Mouse (Mus musculus) thymus, postnatal 14 days (tissue): ENCODE measurements around the gene 1700037H04Rik.

ENCODE experiments used
- DNase-seq: peaks from one replicate; pipeline ENCODE4 v3.0.0; 2021

The 1700037H04Rik gene

DNA sequence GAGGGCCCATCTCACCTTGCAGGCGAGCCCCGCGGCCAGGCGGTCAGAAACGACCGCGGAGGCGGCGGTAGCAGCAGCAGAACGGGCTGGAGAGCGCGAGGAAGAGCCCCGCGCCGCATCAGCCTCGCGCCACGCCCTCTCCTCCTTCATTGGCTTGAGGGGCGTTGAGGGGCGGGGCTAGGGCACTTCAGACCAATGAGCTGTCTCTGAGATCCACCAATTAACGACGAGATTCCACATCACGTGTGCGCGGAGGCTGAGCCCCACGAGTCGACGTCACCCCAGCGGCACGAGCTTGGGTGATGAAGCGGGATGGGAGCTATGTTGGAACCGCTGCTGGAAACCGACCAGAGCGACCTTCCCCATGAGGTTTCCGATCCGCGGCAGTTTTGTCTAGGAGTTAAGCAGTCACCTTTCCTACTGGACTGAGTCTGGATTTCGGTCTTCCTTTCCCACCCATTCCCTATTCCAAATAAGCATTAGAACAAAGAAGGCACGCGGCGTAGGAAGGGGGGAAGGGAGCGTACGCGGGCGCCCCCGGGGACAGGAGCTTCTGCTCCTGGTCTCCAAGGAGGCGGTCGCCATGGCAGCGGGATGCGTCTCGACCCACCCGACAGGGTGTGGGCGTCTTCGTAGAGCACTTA is at the start of gene 1700037H04Rik:
TSS of gene 1700037H04Rik (minus strand) at position 144 of the 644 bp plus-strand sequence.
- peak; percentile 97 for DNase-seq

DNA sequence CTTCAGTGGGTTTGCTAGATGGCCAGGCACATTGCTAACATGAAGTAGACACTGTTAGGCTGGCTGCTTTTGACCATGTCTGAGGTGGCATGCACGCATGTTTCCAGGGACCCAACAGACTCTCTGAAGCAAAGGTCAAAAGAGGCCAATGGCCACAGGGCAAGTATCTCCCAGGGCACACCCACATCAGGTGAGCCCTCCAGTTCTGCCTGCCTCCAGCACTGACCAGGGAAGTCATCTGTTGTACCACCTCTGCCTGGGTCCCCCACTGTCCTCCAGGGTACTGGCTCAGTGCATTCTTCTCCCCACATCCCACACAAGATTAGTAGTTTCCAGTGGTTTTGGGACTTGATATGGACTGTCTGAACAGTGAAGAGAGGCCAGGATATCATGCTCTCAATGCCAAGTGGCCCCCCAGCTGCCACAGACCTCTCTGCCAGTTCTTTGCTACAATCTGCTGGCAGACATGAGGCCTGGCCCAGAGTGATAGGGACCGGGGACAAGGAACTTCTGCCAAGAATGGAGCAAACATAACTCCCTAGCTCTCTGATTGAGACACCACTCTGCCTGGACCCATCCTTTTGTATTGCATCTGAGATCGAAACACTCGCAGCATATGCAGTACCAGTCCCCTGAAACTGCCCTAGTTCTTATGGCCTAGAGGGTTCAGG is 49.4 kb upstream of the 1700037H04Rik start:
- no peak for DNase-seq

DNA sequence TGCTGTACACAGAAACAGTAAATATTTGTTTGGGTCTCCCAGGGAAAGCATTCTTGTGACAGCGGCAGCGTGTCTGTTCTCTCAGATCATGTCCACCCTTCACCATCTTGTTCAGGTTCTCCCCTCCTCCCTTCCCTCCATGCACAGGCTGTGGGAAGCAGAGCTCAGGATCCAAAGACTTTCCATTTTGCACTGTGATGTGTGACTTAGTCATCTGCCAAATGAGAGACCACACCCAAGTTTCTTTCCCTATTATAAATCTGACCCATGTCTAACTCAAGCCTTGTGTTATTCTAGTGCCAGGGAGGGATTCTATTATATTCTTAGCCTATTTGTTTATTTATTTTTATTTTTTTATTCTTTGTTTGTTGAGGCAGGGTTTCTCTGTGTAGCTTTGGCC is 48.5 kb upstream of the 1700037H04Rik start:
- DNase-seq: no peak

DNA sequence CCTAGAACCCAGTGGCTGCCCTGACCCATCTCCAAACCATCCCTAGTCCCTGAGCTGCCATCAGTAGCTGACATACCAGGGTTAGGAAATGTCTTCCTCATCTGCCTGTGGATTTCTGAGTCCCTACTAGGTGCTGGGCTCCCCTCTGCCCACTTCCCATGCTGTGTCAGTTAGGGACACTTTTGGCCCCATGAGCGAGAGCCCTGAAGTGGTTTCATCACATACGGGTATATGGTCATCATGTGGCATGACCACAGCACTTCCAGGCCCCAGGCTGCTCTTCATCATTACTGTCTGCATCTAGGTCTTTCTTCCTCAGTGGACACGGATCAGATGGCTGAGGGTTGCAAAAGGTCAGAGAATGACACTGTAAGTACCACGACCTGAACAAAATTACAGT is 46.9 kb upstream of the 1700037H04Rik start, which contains the start of gene Ap5s1:
TSS of gene Ap5s1 (plus strand) at position 301 of the 400 bp plus-strand sequence.
- no peak for DNase-seq

DNA sequence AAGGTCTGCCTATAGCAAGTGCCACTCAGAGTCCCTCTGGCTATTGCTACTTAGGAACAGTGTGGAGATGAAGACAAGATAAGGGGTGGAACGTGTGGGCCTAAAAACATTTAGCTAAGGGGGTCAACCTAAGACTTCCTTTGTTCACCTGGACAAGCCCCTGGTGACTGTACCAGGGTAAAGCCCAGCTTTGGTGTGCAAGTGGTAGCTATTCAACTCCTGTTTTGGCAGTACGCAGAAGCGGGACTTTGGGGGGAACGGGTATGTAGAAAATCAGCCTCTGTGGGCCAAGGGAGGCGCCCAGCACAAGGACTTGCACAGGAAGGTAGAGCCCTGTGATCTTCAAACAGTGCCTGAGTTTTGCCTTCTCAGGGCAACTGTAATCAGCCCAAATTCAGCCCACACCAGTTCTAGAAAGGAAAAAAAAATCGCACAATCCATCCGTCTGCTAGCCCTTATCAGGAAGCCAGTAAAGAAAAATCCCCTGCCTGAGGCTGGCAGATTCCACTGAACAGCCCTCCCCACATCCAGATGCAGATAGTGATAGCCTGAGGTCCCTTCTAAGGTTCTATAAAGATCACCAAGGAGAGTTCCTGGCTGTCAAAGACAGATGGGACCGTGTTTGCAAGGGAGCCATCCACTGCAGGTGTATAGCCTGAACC is 45.8 kb upstream of the 1700037H04Rik start:
- DNase-seq: no peak

DNA sequence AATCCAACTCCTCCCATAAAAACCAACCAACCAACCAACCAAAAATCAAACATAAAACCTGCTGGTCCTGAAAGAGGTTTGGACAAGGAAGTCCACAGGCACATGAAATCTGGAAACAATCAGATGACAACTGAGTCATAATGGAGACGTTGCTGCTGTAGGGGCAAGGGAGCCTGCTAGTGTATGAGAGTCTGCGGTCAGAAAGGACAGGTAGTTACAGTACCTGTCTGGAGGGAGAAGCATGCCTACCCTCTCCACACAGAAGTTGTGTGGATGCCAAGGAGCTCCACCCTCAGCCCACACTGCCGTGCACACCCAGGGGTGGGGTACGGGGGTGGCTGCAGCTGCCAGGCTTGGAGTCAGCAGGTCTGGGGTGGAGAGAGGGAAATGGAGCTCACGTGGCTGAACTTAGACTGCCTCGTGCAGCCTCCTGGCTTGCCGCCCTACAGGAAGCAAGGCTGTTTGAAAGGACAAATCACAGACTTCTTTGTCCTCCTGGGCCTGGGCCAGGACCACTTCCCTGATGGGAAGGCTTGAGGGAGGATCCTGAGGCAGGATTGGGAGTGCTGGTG is 44.6 kb upstream of the 1700037H04Rik start:
- peak; percentile 28 for DNase-seq

DNA sequence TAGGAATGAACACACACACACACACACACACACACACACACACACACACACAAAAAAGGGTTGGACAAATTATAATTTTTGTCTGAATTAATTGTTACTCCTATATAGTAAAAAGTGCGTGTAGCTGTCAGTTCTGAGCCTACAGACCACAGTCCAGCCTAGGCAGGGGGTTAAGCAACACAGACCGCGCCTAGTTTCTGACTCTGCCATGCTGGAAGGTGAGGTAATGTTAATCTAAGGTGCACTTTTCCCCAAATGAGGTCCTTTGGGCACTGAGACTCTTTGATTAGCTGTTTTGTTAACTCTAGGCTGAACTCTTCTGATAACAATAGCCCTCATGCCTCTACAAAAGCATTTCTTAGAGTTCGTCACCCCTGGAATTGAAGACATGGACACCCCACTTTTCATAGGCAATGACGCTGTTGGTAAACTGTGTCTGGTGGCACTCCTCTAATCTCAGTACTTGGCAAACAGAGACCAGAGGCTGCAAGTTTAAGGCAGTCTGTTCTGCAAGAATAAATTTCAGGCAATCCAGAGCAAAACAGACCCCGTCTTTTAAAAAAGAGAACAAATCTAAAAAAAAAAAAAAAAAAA is 44.0 kb upstream of the 1700037H04Rik start:
- DNase-seq: no peak

DNA sequence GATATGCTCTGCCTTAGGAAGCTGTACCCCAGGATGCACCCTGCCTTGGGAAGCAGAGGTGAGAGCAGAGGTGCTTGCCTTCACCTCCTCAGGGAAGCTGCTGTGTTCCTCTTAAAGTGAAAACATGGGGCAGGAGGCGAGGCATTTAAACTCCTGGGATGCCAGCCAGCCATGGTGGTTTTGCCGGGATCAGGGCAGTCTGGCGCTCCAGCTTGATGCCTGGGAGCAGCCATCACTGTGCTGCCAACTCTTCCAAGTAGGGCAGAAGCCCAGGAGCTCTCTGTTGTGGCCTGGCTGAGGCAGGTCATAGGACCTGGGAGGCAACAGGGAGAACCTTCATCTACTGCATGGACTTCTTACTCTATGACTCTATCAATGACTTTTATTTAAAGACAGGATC is 41.4 kb upstream of the 1700037H04Rik start:
- no peak for DNase-seq

DNA sequence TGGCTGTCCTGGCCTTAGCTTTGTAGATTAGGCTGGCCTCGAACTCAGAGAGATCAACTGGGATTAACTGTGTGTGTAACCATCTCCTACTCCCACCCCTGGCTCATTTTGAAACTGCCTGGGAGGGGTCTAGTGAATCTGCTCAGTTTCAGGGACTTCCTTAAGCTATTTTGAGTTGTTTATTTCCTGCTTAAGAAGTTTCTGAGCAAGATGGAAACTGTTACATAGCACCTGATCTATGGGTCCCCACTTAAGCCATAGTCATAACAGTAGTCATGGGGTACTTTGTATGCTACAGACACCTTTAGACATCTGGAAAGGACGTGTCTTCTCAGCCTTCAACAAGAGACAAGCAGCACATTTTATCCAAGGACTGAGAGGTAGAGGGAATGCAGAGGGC is 40.8 kb upstream of the 1700037H04Rik start:
- DNase-seq: no peak

DNA sequence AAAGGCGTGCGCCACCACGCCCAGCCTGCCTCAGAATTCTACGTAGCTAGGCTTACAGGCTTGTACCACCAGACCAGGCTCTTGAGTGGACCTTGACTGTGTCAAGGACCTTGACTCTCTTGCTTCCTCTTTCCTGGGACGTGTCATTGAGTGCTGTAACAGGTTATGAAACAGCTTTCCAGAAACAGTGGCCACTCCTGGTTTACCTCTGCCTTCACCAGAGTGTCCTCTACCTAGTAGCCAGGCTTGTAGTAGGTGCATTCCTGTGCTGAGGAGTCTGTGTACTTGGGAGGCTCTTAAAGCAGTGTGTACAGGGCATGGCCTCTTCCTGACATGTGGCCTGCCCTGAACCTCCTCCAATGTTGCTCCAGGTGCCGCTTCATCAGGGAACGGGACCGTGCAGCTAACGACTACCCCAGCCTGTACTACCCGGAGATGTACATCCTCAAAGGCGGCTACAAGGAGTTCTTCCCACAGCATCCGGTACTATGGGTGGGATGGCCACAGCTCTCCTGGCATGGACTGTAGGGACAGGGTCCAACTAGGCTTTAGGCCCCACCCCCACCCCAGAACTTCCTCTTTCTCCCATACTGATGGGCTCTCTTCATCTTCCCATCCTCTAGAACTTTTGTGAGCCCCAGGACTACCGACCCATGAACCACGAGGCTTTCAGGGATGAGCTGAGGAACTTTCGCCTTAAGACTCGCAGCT is 36.9 kb upstream of the 1700037H04Rik start:
- no peak for DNase-seq

DNA sequence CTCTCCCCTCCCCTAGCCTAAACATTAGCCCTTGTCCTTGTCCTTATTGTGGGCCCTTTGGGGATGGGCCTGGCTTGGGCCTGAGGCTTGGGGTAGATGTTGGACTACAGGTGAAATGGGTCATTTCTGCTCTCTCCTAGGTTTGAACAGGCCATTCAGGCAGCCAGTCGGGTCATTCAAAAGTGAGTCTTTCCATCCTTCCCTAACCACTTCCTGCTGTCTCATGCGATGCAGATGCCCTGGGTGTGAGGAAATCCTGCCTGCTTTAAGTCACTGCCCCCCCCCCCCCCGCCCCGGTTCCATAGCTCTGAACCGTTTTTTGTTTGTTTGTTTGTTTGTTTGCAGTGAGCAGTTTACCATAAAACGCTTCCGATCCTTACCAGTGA is 31.1 kb upstream of the 1700037H04Rik start:
- DNase-seq: peak; percentile 15

DNA sequence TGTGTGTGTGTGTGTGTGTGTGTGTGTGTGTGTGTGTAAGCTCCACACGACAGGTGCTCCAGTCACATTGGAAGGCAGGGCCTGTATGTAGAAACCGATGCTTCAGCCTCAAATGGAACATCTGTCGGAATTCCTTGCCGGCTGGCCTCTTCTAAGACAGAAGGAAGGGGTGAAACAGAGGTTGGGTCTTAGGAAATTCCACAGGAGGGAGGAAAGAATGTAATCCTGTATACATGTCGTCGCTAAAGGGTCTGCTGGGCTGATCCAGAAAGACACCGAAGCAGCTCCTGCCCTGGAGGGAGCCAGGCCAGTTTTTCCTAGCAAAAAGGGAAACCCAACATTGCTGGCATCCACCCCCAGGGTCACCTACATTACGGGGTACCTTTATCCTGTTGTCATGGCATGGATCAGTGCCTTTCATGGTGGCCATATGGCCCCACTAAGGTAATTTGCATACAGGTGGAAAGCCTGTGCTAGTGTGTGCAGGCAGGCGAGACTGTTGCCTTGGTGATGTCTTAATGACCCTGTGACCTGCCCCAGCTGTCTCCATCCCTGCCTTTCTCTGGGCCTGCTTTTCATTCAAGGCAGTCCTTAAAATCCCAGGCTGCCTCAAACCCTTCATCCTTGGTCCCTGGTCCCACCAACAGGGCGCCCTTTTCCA is 30.6 kb upstream of the 1700037H04Rik start:
- peak; percentile 17 for DNase-seq

DNA sequence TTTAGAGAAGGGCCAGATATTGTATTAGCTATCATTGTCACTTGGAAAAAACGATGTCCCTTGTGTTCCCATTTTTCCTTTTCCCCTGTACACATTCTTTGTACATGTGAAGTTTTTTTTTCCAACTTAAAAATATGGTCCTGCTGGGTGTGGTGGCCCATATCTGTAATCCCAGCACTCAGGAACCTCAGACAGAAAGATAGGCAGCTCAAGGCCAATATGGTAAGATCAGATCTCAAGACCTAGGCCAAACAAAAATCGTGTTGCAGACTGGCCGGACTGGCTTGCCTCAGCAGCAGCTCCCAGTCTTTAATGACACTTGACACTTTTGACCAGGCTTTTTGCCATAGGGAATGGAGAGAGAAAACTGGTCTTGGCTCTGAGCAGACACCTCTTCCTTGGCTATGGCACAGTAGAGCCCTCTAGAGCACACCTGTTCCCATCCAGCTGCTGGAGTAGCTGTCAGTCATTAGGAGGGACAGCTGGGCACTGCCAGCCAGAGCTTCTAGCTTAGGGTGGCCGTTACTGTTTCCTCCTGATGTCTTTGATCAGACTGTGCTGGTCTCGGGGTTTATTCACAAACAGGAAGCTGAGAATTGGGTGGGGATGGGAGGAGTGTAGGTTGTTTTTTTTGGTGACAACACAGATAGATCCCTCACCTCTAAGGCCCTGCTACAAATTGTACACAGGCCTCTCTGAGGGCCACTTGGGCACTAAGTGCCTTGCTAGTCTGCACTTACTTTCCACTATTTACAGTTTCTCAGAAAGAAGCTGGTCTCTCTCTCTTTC is 29.8 kb upstream of the 1700037H04Rik start:
- DNase-seq: peak; percentile 23

DNA sequence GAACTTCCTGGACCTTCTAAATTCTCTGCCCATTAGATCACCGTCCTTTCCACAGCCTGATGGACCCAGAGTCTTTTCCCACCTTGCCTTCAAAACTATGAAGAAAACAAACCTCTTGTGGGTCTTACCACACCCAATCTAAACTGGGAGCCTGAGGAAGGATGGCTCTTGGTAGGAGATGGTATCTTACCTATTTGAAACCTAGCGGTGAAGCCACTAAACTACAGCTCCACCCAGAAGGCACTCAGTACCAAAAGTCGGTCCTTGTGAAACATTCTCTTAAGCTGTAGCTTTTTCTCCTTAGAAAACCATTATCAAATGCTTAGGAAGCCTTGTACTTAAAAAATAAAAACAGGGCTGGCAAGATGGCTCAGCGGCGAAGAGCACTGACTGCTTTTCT is 28.4 kb upstream of the 1700037H04Rik start:
- DNase-seq: peak; percentile 26

DNA sequence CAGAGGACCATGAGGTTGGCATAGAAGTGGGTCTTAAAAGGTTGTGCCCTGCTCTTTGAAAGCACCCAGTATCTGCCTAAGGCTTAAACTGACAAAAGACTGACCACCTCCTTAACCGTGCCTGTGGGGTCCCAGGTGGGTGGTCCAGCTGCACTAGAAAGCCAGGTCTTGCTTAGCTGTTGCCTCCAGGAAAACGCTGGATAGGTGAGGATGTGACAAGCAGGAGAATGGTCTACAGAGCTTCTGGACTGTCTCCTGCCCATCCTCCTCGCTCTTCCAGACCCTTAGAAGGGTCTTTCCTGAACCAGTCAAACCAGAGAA is 27.7 kb upstream of the 1700037H04Rik start:
- DNase-seq: no peak

DNA sequence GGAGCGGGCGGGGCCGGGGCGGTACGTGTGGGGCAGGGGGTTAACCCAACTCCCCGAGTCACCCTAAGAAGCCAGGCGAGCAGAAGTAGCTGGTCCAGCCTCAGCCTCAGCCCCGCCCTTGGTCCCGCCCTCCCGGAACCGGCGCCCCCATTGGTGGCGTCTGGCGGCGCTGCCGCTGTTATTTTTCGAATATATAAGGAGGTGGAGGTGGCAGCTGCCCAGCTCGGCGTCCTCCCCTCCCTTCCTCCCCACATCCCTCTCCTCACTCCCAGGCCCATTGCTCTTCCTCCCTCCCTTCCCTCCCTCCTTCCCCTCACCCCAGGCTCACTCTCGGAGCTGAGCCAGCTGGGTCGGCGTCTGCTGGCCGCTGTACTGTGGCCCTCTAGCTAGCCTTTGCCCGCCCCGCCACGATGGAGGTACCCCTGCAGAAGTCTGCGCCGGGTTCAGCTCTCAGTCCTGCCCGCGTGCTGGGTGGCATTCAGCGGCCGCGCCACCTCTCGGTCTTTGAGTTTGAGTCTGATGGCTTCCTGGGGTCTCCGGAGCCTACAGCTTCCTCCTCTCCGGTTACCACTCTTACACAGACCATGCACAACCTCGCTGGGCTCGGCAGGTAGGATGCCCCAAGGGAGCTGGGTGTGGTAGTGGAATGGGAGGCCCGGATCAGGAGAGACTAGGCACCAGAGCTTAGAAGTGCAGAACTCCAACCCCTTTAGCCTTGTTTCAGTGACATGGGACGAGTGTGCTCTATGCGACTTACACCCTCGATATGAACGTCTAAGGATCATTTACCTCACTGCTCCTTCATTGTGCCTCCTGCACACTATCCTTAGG is 27.1 kb upstream of the 1700037H04Rik start, which contains the start of the genes Cdc25b and Spef1:
TSS of gene Cdc25b (plus strand) at position 179 of the 831 bp plus-strand sequence.
TSS of gene Spef1 (minus strand) at position 512 of the 831 bp plus-strand sequence.
- DNase-seq: peak; percentile 89

DNA sequence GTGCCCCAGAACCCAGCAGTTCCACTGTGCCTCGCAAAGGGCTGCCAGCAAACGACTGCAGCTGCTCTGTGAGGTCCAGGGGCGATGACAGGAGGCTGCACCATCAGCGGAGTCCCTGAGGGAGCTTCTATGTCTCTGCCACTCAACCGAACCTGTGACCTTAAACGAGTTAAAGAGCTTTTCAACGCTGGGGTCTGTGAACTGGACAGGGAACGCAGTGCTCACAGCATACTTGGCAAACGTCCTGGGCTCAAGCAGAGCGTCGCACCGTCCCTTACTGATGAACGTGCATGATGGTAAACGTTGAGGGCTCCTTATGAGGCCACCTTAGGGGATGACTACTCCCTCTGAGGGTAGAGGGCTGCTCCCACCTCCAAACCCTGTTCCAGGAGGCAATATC is 26.5 kb upstream of the 1700037H04Rik start:
- no peak for DNase-seq

DNA sequence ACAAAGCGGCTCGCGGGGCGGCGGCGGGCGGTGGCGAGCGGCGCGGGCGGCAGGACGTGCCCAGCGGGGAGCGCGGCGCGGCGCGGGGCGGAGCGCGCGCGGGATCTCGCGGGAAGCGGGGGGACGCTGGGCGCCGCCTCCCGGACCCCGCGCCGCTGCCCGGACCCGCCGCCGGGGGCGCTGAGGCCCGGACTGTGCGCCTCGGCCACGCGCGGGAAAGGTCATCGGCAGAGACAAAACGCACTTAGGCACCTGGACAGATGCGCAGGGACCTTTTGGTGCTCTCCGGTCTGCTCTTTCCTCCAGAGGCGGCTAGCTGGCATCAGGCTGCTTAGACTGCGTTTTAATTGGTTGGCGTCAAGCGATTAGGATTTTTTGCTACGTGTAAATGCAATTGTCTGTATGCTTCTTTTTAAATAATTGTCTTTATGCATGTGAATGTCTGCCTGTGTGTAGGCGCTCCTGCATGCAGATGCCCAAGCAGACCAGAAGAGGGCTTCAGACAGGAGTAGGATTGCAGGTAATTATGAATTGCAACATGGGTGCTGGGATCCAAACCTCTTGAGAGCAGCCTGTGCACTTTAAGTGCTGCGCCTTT is 20.2 kb upstream of the 1700037H04Rik start, which contains the start of gene Cenpb:
TSS of gene Cenpb (minus strand) at position 78 of the 598 bp plus-strand sequence.
- peak; percentile 81 for DNase-seq

DNA sequence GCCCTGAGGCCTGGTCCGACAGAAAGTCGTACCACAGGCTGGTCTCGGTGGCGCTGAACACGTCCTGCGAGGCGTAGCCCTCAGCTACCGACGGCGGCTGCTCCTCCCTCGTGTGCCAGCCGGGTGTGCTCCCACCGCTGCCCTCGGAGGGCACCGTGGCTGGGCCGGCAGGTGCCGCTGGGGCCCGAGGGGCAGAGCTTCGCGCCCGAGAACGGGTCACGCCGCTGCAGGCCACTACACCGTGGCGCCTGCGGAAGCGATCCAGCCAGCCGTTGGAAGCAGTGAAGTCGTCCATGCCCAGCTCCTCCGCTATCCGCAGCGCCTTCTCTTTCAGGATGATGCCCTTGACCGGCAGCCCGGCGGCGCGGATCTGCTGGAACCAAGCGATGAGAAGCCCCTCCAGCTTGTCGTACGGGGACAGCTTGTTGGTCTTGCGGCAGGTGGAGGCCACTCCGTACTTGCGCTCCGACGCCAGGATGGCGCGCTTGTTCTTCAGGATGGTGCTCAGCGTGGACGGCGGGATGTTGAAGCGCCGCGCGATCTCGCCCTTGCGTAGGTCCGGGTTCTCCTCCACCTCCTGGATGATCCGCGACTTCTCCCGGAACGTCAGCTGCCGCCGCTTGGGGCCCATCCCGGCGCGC is 19.5 kb upstream of the 1700037H04Rik start:
- DNase-seq: peak; percentile 51
